Mouse (Mus musculus) embryonic facial prominence, embryonic 15.5 days (tissue): Measurements from ENCODE around the gene Plxdc1. TPM values are rescaled to one million over a fixed set of nuclear protein-coding genes. Genes with fewer than 3 reads are reported as not detected.
A peak's percentile ranks its signal among the peaks of the same experiment; 100 is the strongest.

Source experiments
- ATAC-seq: fragments of 200-750 bp; cut with Nextera tagmentation; 2 replicates; pipeline ENCODE4 v1.8.0; 2017; ENCODE audit warnings: low read depth, moderate TSS enrichment; ENCODE audit not compliant: insufficient number of reproducible peaks, low FRiP score, low TSS enrichment
- H3K27ac ChIP-seq: fragments of 300-500 bp; sonication (generic); replicated peaks from 2 replicates; pipeline ENCODE4 v1.5.1; 2015; ENCODE audit warnings: mild to moderate bottlenecking, inconsistent platforms
- H3K27me3 ChIP-seq: fragments of 300-500 bp; sonication (generic); 2 replicates; pipeline ENCODE4 v1.6.1; 2015; ENCODE audit warnings: inconsistent platforms
- H3K36me3 ChIP-seq: fragments of 300-500 bp; sonication (generic); 2 replicates; pipeline ENCODE4 v1.6.1; 2015; ENCODE audit warnings: mild to moderate bottlenecking, inconsistent platforms
- H3K4me1 ChIP-seq: fragments of 300-500 bp; sonication (generic); 2 replicates; pipeline ENCODE4 v1.6.1; 2015; ENCODE audit warnings: inconsistent platforms
- H3K4me2 ChIP-seq: fragments of 300-500 bp; sonication (generic); replicated peaks from 2 replicates; pipeline ENCODE4 v1.6.1; 2015; ENCODE audit warnings: mild to moderate bottlenecking, inconsistent platforms
- H3K4me3 ChIP-seq: fragments of 300-500 bp; sonication (generic); replicated peaks from 2 replicates; pipeline ENCODE4 v1.5.1; 2015; ENCODE audit warnings: mild to moderate bottlenecking, inconsistent platforms
- H3K9ac ChIP-seq: fragments of 300-500 bp; sonication (generic); 2 replicates; pipeline ENCODE4 v1.6.1; 2015; ENCODE audit warnings: inconsistent platforms
- H3K9me3 ChIP-seq: fragments of 300-500 bp; sonication (generic); replicated peaks from 2 replicates; pipeline ENCODE4 v1.6.1; 2016; ENCODE audit warnings: inconsistent platforms
- WGBS: fragments of 180-500 bp; shearing (Covaris S2); methylation state at CpG from one replicate; pipeline ENCODE4 v1.1.7; 2015; 5-methylcytosine and 5-hydroxymethylcytosine counted together
- polyA plus RNA-seq: library from polyadenylated mRNA; unstranded; fragments of >200 nt; fragmentation: Nextera tagmentation; extraction: Ambion mirVana; gene quantifications from 2 replicates; pipeline ENCODE4 v1.2.1, GENCODE M21; 2015

The Plxdc1 gene
- polyA plus RNA-seq, 1 experiment from 2014 or later: 2.3 TPM

DNA sequence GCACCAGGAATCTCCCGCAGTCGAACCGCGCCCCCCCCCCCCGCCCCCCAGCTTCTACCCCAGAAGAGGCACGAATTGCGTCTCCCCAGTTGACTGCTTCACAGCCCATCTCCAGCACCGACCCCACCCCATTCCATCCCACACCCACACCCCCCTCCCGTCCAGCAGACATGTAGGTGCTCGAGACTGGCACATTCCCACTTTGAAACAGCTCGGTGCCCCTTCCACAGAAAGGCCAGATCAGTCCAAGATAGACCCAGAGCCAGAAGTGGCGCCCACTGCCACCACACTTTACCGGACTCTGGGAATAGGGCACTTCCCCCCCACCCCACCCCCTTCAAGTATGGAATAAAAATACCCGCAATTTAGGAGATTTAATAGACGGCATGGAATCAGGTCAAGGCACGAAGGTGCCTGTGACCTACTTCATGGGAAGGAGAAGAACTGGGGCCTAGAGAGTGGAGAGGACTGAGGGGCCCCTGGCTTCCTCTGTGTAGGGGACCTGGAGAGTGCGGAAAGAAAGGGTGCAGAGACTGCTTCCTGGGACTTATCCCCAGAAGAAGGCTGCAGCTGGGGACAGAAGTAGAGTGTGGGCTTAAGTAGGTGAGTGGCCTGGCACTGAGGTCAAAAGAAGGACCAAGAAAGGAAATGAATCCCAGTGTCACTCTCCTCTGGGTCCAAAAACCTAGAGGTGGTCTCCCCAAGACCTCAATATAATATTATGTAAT lies 658 bp upstream of the Plxdc1 start:
- Histone ChIP-seq H3K4me2 (peak overlapping the region; percentile 91), H3K9ac (peak overlapping the region; percentile 53; the same call in 1 of the 2 replicates), H3K4me3 (peak overlapping the region; percentile 94), H3K27me3 (peaks cover 27% of the 10 kb centered on the region), H3K36me3 (no peaks in the 10 kb centered on the region), H3K27ac (no peak overlapping the region), H3K9me3 (no peaks in the 10 kb centered on the region), H3K4me1 (peaks cover 31% of the 10 kb centered on the region)
- WGBS: 21% methylated on average over 16 of the region's 17 CpGs
- no peak for ATAC-seq

DNA sequence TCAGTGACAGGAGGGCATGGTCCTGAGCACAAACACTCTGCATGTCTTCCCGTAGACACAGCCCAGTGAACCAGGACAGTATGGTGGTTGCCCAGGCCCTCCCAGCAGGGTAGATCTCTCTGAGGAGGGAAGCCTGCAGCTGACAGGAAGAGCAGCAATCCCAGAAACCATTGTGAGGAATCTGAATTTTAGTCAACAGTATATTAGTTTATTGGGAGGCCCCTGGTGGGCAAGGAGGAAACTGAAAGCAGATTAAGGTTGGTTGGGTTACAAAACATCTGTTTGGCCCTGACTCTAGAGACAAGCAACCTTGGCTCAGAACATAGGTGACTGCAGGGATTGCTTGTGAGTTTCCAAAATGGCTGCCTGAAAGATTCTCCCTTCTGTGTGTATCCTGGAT lies 2.3 kb downstream of the Plxdc1 start:
- peaks cover 27% of the 10 kb centered on the region for H3K27me3 ChIP-seq
- no peak overlapping the region for H3K9ac ChIP-seq
- no peak overlapping the region for H3K4me2 ChIP-seq
- peaks cover 29% of the 10 kb centered on the region for H3K4me1 ChIP-seq
- 63% methylated on average over 1 of the region's 1 CpGs for WGBS
- H3K4me3 ChIP-seq: no peak overlapping the region
- H3K36me3 ChIP-seq: no peaks in the 10 kb centered on the region
- no peak for ATAC-seq
- H3K27ac ChIP-seq: no peak overlapping the region
- H3K9me3 ChIP-seq: no peaks in the 10 kb centered on the region

GRCm38 (mm10) chr11:97983506-97983905 lies 2.7 kb downstream of the Plxdc1 start:
- Histone ChIP-seq H3K27ac (no peak overlapping the region), H3K4me1 (peaks cover 29% of the 10 kb centered on the region), H3K4me2 (no peak overlapping the region), H3K27me3 (peaks cover 27% of the 10 kb centered on the region), H3K9ac (no peak overlapping the region), H3K9me3 (no peaks in the 10 kb centered on the region), H3K4me3 (no peak overlapping the region), H3K36me3 (no peaks in the 10 kb centered on the region)
- ATAC-seq: no peak
- WGBS: 90% methylated on average over 3 of the region's 3 CpGs

DNA sequence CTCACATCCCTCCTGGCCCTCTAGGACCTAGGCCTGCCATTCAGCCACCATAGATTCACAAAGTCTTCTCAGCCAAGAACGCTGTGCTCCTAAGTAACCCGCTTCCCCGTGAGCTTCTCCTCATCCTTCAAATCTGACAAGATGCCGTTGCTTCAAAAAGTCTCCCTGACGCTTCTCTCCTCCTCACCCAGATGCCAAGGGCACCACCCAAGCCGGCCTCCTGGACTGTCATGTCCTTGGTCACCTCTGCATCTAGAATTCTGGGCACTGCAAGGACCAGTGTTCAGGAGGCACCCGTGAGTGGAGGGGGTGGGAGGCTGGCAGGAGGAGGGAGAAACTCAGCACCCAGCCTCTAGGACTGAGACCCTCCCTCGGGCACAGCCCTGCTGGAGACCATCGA lies 3.5 kb downstream of the Plxdc1 start:
- Histone ChIP-seq H3K4me1 (peaks cover 29% of the 10 kb centered on the region), H3K9ac (no peak overlapping the region), H3K27me3 (peaks cover 27% of the 10 kb centered on the region), H3K36me3 (no peaks in the 10 kb centered on the region), H3K27ac (no peak overlapping the region), H3K9me3 (no peaks in the 10 kb centered on the region), H3K4me2 (no peak overlapping the region), H3K4me3 (no peak overlapping the region)
- 88% methylated on average over 9 of the region's 9 CpGs for WGBS
- ATAC-seq: no peak

DNA sequence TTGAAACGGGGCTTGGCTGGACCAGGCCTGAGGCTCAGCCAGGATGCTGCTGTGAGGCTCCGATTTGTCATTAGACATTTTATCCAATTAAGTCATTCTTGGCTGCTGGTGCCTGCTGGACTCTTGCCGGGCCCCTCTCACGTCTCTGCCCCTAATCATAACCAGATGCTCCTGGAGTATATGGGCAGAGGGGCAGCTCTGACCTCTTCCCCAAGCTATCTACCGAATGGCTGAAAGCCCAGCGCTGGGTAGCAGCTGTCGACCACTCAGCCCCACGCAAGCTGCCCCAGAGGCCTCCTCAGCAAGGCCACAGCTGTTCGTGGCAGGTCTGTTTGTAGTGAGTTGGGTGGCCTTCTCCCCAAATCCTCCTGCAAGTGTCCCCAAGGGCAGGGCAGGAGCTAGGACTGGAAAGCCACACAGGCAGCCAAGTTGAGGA lies 5.7 kb downstream of the Plxdc1 start:
- Histone ChIP-seq H3K4me2 (no peak overlapping the region), H3K9ac (no peak overlapping the region)

DNA sequence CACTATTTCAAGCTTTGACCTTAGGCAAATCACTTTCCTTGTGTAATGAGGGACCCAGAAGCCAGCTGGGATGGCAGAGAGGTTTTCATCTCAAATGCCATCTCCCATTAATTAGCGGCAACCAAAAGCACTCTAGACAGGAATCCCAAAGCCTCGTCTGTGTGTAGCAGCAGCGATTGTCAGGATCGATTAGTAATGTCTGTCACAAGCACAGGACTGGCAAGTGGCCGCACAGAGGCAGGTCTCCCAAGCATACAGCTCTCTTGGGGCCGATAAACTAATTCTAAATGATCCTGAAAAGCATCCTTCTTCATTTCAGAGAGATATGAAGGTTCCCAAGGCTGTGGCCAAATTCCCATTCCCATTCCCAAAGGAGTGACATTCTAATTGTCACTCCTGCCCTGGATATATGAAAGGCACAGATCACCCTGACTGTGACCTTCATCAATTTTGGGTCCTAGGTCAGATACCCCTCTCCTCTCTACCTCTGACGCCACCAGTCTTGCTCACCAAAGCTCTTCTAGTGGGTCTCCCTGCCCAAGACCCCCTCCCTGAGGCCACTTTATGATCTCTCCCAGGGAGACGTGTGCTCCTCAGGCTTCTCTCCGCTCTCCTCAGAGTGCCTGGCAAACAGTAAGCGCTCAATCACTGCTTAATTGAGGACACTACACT lies 6.3 kb downstream of the Plxdc1 start:
- no peak overlapping the region for H3K4me2 ChIP-seq
- ATAC-seq: no peak
- no peak overlapping the region for H3K4me3 ChIP-seq
- no peaks in the 10 kb centered on the region for H3K36me3 ChIP-seq
- 55% methylated on average over 10 of the region's 10 CpGs for WGBS
- H3K27ac ChIP-seq: no peak overlapping the region
- H3K27me3 ChIP-seq: peaks cover 12% of the 10 kb centered on the region
- H3K9me3 ChIP-seq: no peaks in the 10 kb centered on the region
- H3K4me1 ChIP-seq: peaks cover 12% of the 10 kb centered on the region
- H3K9ac ChIP-seq: no peak overlapping the region

More for the DNA sequence above, 5.7 kb downstream of the Plxdc1 start:
- H3K27me3 ChIP-seq: peaks cover 18% of the 10 kb centered on the region
- no peaks in the 10 kb centered on the region for H3K36me3 ChIP-seq
- 0 out of 2 replicates have a peak, but pooled peaks have one; percentile 36 for ATAC-seq
- no peak overlapping the region for H3K4me3 ChIP-seq
- H3K9me3 ChIP-seq: no peaks in the 10 kb centered on the region
- peak overlapping the region; percentile 55; the same call in 1 of the 2 replicates for H3K27ac ChIP-seq
- peaks cover 12% of the 10 kb centered on the region for H3K4me1 ChIP-seq
- 35% methylated on average over 9 of the region's 9 CpGs for WGBS

DNA sequence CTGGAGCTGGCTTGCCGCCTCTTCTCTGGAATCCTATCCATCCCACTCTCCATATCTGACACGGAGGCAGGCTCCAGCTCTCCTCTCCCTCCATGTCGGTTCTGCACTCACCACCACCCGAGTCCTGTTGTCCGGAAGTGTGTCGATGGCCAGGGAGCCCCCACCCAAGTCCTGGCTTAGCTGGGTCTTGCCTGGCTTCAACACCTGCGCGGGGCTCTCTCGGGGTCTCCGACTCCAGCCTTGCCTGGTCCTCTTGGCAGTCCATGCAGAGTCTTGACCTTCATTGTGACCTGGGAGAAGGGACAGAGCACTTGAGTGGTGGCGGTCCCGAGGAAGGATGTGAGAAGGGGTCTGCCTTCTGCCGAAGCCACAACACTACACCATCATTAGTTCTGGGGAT lies 7.9 kb downstream of the Plxdc1 start:
- H3K27ac ChIP-seq: no peak overlapping the region
- ATAC-seq: no peak
- H3K4me3 ChIP-seq: no peak overlapping the region
- H3K36me3 ChIP-seq: no peaks in the 10 kb centered on the region
- H3K9ac ChIP-seq: no peak overlapping the region
- WGBS: 87% methylated on average over 13 of the region's 13 CpGs
- H3K9me3 ChIP-seq: no peaks in the 10 kb centered on the region
- peaks cover 12% of the 10 kb centered on the region for H3K4me1 ChIP-seq
- no peaks in the 10 kb centered on the region; the same call in 1 of the 2 replicates for H3K27me3 ChIP-seq
- no peak overlapping the region for H3K4me2 ChIP-seq

DNA sequence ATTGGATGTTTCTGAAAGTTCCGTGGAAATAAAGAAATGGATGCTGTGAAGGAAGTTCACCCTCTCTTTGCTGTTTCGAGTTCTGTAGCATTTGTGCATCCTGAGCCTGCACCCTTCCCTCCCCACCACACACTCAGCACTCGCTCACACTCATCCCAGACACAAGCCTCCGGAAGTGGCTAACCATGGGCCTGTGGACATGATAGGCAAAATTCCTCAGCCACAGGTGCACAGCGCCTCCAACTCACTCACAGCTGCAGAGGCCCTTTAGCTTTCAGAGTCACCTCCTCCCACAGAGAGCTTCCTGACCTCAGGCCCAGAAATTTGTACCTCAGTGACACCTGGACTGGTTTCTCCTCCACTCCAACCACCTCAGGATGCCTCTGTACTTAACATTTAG lies 8.4 kb downstream of the Plxdc1 start:
- Histone ChIP-seq H3K27ac (no peak overlapping the region), H3K9ac (no peak overlapping the region), H3K36me3 (no peaks in the 10 kb centered on the region), H3K4me3 (no peak overlapping the region), H3K4me1 (peaks cover 12% of the 10 kb centered on the region), H3K9me3 (no peaks in the 10 kb centered on the region), H3K4me2 (no peak overlapping the region), H3K27me3 (no peaks in the 10 kb centered on the region; the same call in 1 of the 2 replicates)
- ATAC-seq: no peak
- 75% methylated on average over 5 of the region's 5 CpGs for WGBS

DNA sequence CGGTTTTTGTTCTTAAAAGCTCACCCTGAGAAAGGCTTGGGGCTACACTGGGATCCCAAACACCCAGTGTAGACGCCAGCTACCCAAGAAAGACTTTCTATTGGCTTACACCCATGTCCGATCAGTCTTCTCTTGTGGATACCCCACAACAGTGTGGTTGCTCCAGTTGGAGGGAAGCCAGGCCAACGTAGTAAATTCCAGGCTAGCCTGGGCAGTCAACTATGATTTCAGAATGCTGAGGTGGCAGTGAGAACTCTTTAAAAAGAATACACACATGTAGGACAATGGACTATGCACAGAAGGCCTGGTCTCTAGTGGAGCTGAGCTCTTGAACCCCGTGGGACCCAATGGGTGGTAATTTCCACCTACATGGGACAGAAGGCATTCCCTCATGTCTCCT lies 11.5 kb downstream of the Plxdc1 start:
- Histone ChIP-seq H3K27me3 (no peaks in the 10 kb centered on the region; the same call in 1 of the 2 replicates), H3K36me3 (no peaks in the 10 kb centered on the region)

GRCm38 (mm10) chr11:97974141-97974540 lies 12.1 kb downstream of the Plxdc1 start:
- H3K4me1 ChIP-seq: peaks cover 7% of the 10 kb centered on the region
- ATAC-seq: no peak
- no peaks in the 10 kb centered on the region; the same call in 1 of the 2 replicates for H3K27me3 ChIP-seq
- H3K4me2 ChIP-seq: no peak overlapping the region
- WGBS: 84% methylated on average over 5 of the region's 5 CpGs
- no peak overlapping the region for H3K27ac ChIP-seq
- H3K36me3 ChIP-seq: no peaks in the 10 kb centered on the region
- no peak overlapping the region for H3K4me3 ChIP-seq
- H3K9me3 ChIP-seq: no peaks in the 10 kb centered on the region
- no peak overlapping the region for H3K9ac ChIP-seq

More for the DNA sequence above, 11.5 kb downstream of the Plxdc1 start:
- H3K4me3 ChIP-seq: no peak overlapping the region
- peaks cover 7% of the 10 kb centered on the region for H3K4me1 ChIP-seq
- 73% methylated on average over 5 of the region's 5 CpGs for WGBS
- no peak for ATAC-seq
- H3K4me2 ChIP-seq: no peak overlapping the region
- H3K9me3 ChIP-seq: no peaks in the 10 kb centered on the region
- H3K27ac ChIP-seq: no peak overlapping the region
- H3K9ac ChIP-seq: no peak overlapping the region

GRCm38 (mm10) chr11:97972434-97972833 lies 13.8 kb downstream of the Plxdc1 start:
- H3K9ac ChIP-seq: no peak overlapping the region
- H3K27ac ChIP-seq: no peak overlapping the region
- ATAC-seq: no peak
- no peaks in the 10 kb centered on the region for H3K9me3 ChIP-seq
- H3K4me2 ChIP-seq: no peak overlapping the region
- no peaks in the 10 kb centered on the region for H3K27me3 ChIP-seq
- WGBS: 75% methylated on average over 2 of the region's 2 CpGs
- H3K36me3 ChIP-seq: no peaks in the 10 kb centered on the region
- H3K4me3 ChIP-seq: no peak overlapping the region
- peaks cover 7% of the 10 kb centered on the region for H3K4me1 ChIP-seq
